Mouse (Mus musculus) bone marrow, adult 2 months (tissue): ENCODE results near the gene Atp6v1fnb.

Experiments used
- CTCF ChIP-seq: fragments of 200-500 bp; IDR thresholded peaks from 2 replicates; pipeline ENCODE4 v1.5.1; 2011; ENCODE audit warnings: low read length, control low read depth; ENCODE audit not compliant: control insufficient read depth, insufficient read depth
- POLR2A ChIP-seq: fragments of 200-500 bp; IDR thresholded peaks from 2 replicates; pipeline ENCODE4 v1.6.1; 2011; ENCODE audit warnings: low read depth, mild to moderate bottlenecking, control low read depth, low read length, borderline replicate concordance; ENCODE audit not compliant: control insufficient read depth

GRCm38 (mm10) chr6:29507447-29508309 lies 36.4 kb downstream of the Atp6v1fnb start, which contains the start of gene Kcp:
- TF ChIP-seq CTCF (no peak), POLR2A (no peak)
